ENCODE assay signal across 20 mouse cellular contexts in genomic region chr12:104189246-104189645, GRCm38 (mm10). TPM values are rescaled to one million over a fixed set of nuclear protein-coding genes. Genes with fewer than 3 reads are reported as not detected.
"Had no signal": no experiment of that assay in that cellular context is flagged by ENCODE, and none has a peak within 500 bp of the region (broad histone marks: within the 10 kb centered on the region; RNA-seq: fewer than 3 reads in every experiment).

No protein-coding gene starts in this region.

- H3K4me1 ChIP-seq: neural tube, embryonic 12.5 days; neural tube, embryonic 13.5 days; neural tube, embryonic 15.5 days; stomach, embryonic 15.5 days had no signal

- H3K9me3 ChIP-seq: neural tube, embryonic 12.5 days; neural tube, embryonic 13.5 days; neural tube, embryonic 15.5 days; stomach, embryonic 15.5 days had no signal

- H3K27me3 ChIP-seq: neural tube, embryonic 12.5 days; neural tube, embryonic 13.5 days; neural tube, embryonic 15.5 days; stomach, embryonic 15.5 days had no signal

- H3K9ac ChIP-seq: neural tube, embryonic 12.5 days; neural tube, embryonic 13.5 days; neural tube, embryonic 15.5 days; stomach, embryonic 15.5 days had no signal

- DNase-seq: retina, postnatal 1 day; right cerebral cortex, adult 18-20 months; right cerebral cortex, postnatal 14 days; right cerebral cortex, postnatal 25 days; right cerebral cortex, postnatal 4 days; thymus, adult 18-20 months; thymus, adult 2 months; thymus, postnatal 14 days; thymus, postnatal 25 days; thymus, postnatal 36 days; thymus, postnatal 4 days had no signal

- H3K36me3 ChIP-seq: neural tube, embryonic 12.5 days; neural tube, embryonic 13.5 days; neural tube, embryonic 15.5 days; stomach, embryonic 15.5 days had no signal

- H3K4me3 ChIP-seq: neural tube, embryonic 12.5 days; neural tube, embryonic 13.5 days; neural tube, embryonic 15.5 days; stomach, embryonic 15.5 days had no signal

- H3K27ac ChIP-seq: neural tube, embryonic 12.5 days; neural tube, embryonic 13.5 days; neural tube, embryonic 15.5 days; stomach, embryonic 15.5 days; stomach, postnatal 0 days had no signal

RNA-seq across cellular contexts. Expression of gene Serpina3f, which starts 25.1 kb away (rescaled TPM):
- polyA plus RNA-seq: neural tube, embryonic 12.5 days; neural tube, embryonic 13.5 days; neural tube, embryonic 14.5 days had no signal

RNA-seq across cellular contexts. Expression of gene Serpina3c, which starts 35.6 kb away (rescaled TPM):
- total RNA-seq: neutrophil, adult 5-6 weeks had no signal
- polyA plus RNA-seq: neural tube, embryonic 12.5 days; neural tube, embryonic 13.5 days; neural tube, embryonic 14.5 days; neural tube, embryonic 15.5 days; stomach, embryonic 14.5 days; stomach, embryonic 15.5 days; stomach, embryonic 16.5 days; stomach, postnatal 0 days had no signal
